Mouse (Mus musculus): ENCODE results near the gene Sv2b.
"Not testable (repeated sequence)": the region's sequence is repeated elsewhere in the genome, so short reads cannot be mapped to it uniquely, and the experiment has no call there.

Gene Sv2b

DNA sequence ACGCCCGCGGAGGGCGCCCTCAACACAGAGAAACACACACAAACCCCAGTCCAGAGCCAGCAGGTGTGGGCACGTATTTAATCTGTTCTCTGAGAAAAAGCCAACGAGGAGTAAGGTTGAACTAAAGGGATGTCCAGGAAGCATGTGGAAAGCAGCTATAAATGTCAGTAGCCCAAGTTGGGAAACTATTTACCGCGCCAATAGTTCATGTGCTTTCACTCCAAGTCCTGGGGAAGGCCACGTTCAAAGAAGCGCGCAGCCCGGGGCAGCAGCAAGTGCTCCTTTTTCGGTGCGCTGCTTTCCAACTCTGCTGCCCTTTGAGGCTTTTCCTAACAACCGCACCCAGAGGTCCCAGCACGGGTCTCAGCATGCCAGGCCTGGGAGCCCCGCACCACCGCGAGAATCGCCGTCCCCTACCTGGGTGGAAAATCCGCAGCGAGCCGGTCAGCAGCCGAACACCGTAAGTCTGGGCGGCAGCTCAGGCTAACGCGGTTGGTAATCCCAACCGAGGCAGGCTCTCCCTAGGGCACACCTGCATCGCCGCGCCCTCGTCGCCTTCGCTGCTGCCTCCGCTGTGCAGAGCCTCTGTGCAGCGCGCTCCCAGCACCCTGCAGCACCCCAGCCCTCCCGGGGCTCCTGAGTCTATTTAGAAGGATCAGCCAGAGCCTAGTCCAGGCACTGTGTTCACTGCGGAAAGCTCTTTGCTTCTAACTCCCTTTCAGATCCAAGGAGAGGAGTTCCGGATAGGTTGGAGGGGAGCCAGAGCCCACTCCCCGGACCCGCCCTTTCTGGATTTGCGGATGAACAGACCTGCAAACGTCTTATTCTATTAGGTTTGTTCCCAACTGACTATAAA, at the start of gene Sv2b:
Gene Sv2b, minus strand, starts transcription at position 806 of the 856 bp plus-strand sequence.
- no peak for DNase-seq (ENCODE audit: low read depth, low spot score)

DNA sequence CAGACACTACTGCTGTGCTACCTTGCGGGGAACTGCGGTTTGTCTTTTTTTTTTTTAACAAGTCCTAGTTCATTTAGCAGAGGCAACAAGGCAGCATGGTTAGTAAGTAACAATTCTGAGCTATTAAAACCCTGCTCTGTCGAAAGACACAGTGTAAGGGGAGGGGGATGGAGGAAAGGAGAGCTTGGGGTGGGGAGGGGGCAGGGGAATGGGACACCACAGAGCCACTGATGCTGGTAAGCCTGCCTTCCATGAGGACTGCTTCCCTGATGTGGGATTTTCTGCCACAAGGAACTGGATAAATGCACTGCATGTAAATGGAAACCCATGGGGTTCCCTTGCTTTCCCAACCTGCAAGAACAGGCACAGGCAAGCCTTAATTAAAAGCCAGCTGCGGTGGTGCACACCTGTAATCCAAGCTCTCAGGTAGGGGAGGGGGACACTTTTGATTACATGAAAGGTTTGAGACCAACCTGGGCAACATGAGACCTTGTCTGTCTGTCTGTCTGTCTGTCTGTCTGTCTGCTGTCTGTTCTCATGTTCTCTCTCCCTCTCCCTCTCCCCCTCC, 49.3 kb upstream of the Sv2b start:
- no peak for DNase-seq (ENCODE audit: low read depth, low spot score)

DNA sequence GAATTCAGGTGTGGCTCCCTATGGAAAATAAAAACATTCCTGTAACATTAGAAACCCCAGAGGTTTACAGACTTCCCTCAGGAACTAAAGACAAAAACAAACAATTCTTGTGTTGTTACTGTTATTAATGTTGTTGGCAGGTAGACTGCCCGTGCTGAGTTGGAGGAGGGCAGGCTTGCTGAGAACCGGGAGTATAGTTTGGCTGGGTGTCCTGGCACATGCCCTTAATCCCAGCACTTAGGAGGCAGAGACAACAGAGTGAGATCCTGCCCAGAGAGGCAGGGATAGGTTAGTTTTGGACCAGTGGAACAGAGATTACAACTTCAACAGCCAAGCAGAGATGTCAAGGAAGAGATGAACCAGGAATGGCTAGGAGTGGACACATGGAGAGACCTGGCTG, 46.5 kb upstream of the Sv2b start:
- DNase-seq (ENCODE audit: low read depth, low spot score), result no peak

- no peak for DNase-seq (ENCODE audit: low read depth, low spot score)
Measured at GRCm38 (mm10) chr7:75352777-75353374, 43.8 kb upstream of the Sv2b start.

GRCm38 (mm10) chr7:75350172-75350571, 41.1 kb upstream of the Sv2b start:
- no peak for DNase-seq (ENCODE audit: low read depth, low spot score)

- DNase-seq (ENCODE audit: low read depth, low spot score), result no peak
Measured at GRCm38 (mm10) chr7:75332311-75332710, 23.2 kb upstream of the Sv2b start.

GRCm38 (mm10) chr7:75329740-75330142, 20.7 kb upstream of the Sv2b start:
- DNase-seq (ENCODE audit: low read depth, low spot score), result no peak

- no peak for DNase-seq (ENCODE audit: low read depth, low spot score)
Measured at GRCm38 (mm10) chr7:75328721-75329362, 19.8 kb upstream of the Sv2b start.

DNA sequence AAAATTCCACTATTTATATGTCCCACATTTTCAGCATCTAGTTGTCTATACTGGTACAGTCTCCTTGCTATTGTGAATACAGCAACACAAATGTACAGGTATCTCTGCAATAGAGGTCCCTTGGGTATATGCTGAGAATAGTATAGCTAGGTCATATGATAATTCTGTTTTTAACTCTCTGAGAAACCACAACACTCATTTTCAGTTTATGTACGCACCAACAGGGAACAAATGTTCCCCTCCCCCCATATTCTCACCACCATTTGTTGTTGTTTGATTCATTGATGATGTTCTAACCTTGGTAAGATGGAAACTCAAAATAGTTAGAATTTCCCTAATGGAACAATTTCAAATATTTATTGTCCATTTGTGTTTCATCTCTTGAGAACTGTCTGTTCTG, 16.2 kb upstream of the Sv2b start:
- no peak for DNase-seq (ENCODE audit: low read depth, low spot score)

DNA sequence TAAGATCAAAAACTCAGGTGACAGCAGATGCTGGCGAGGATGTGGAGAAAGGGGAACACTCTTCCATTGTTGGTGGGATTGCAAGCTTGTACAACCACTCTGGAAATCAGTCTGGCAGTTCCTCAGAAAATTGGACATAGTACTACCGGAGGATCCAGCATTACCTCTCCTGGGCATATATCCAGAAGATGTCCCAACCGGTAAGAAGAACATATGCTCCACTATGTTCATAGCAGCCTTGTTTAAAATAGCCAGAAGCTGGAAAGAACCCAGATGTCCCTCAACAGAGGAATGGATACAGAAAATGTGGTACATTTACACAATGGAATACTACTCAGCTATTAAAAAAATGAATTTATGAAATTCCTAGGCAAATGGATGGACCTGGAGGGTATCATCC, 13.7 kb upstream of the Sv2b start:
- DNase-seq (ENCODE audit: low read depth, low spot score), result not testable (repeated sequence)

DNA sequence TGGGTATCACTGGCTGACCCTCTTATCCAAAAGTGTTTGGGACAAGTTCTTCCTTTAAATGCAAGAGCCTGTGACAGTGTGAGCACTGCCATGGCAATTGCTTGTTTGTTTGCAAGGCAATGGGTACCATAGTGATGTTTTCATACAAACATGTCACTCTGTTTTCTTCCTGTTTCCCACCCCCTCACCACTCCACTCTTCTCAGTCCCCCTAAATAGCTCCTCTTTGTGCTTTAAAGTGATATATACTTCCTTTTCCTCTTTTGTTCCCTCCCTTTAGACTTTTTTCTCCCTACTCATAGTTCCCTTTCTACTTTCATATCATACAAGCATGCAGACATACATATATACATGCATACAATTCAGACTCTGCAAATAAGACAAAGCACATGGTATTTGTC, 10.9 kb upstream of the Sv2b start:
- no peak for DNase-seq (ENCODE audit: low read depth, low spot score)

DNA sequence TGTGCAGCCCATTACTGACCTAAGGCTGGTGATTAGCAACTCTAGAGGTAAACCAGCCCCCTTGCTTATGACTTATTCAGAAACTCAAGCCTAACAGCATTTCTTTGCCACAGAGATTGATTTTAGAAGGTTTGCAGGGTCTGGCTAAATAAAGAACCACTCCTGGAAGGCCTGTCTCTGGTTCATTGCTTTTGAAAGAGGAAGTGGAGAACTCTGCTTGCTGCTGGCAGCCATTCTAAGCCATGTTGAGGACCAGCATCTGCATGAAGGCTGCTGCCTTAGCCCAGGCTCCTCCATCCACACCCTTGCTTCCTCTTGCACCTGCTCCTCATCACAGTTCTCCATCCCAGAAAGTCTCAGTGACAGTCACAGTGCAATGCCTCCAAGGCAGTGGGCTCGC, 9.3 kb upstream of the Sv2b start:
- DNase-seq (ENCODE audit: low read depth, low spot score), result peak; percentile 74

- DNase-seq (ENCODE audit: low read depth, low spot score), result no peak
Measured at GRCm38 (mm10) chr7:75314873-75315272, 5.8 kb upstream of the Sv2b start.

DNA sequence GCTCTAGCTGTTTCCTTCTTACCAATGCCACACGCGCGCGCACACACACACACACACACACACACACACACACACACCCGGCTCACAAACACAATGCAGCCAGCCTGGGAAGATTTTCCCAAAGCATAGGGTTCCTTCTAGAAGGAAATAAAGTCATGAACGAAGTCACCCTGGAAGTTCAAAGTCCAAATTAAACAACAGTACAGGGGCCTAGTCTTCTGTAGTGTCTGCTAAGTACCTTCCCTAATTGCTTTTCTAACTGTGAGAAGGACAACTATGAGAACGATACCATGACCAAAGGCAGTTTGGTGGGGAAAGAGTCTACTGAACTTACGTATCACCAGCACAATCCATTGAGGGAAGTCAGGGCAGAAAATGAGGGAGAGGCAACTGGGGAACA, 508 bp upstream of the Sv2b start:
- no peak for DNase-seq (ENCODE audit: low read depth, low spot score)

- DNase-seq (ENCODE audit: low read depth, low spot score), result no peak
Measured at GRCm38 (mm10) chr7:75308140-75308456, 964 bp downstream of the Sv2b start.

- DNase-seq (ENCODE audit: low read depth, low spot score), result no peak
Measured at GRCm38 (mm10) chr7:75307570-75308087, 1.4 kb downstream of the Sv2b start.

- DNase-seq (ENCODE audit: low read depth, low spot score), result no peak
Measured at GRCm38 (mm10) chr7:75305901-75306465, 3.1 kb downstream of the Sv2b start.

- no peak for DNase-seq (ENCODE audit: low read depth, low spot score)
Measured at GRCm38 (mm10) chr7:75302523-75303215, 6.4 kb downstream of the Sv2b start.

- DNase-seq (ENCODE audit: low read depth, low spot score), result no peak
Measured at GRCm38 (mm10) chr7:75299245-75299644, 9.8 kb downstream of the Sv2b start.

DNA sequence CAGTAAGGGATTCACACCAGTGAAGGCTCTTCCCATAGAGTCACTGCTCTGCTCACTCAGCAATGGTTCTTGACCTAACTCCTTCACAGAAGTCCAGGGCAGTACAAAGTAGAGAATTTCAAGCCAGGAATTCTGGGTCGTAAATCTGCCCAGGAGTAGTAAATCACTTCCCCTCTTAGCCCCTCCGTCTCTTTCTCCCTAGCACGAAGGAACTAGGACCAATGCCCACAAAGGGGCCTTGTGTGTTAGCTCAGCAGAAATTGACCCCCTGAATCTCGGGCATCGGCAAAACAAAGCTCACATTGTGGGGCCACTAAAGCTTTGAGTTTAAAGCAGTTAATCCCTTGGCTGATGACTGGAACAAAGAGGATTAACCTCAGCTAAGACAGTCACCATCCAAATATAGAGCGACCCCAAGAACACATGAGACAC, 12.4 kb downstream of the Sv2b start:
- DNase-seq (ENCODE audit: low read depth, low spot score), result no peak

DNA sequence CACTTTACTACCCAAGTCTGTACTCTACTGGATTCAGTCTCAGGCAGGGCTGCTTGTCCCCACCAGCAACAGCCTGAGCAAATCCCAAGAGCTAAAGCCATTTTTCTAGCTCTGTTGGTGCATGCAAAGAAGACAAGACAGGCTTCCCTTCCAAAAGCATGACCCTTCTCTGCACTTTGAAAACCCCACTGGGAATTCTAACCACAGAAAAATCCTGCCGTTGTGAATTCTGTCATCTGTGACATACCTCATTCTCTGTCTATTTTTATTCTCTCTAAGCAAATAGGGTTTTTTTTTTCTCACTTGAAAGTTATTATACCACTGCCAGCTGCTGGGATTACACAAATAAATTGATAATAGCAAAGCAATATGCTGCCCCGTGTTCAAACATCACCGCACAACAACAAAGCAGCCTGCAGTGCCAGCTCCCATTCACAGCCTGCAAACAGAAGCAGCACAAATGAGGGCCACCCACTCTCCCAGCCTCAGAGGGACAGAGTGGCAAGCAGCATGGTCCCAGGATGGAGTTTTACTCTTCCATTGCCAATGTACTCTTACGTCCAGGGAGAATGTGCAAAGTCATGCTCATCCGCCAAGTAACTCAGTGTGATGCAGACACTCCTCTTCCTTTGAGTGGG, 13.7 kb downstream of the Sv2b start:
- DNase-seq (ENCODE audit: low read depth, low spot score), result no peak

Measured in A20 (cell line).